Mouse (Mus musculus) CH12.LX (cell line): Measurements from ENCODE around the gene Best1.

Experiments
- CTCF ChIP-seq, 2 experiments: IDR thresholded peaks in 1 of 2; conservative IDR thresholded peaks in 1 of 2; 2 replicates each; pipeline ENCODE4 v1.5.1; 2011 to 2012; ENCODE audit warnings: low read depth in 2 of 2, low read length in 2 of 2, improper control_type of control experiment in 1 of 2, inconsistent platforms in 1 of 2, mild to moderate bottlenecking in 1 of 2, moderate library complexity in 1 of 2
- E2F4 ChIP-seq: IDR thresholded peaks from 2 replicates; pipeline ENCODE4 v1.6.1; 2011; ENCODE audit warnings: low read depth, low read length, improper control_type of control experiment; ENCODE audit not compliant: insufficient replicate concordance
- ELF1 ChIP-seq: IDR thresholded peaks from 2 replicates; pipeline ENCODE4 v1.6.1; 2014; ENCODE audit warnings: low read depth, mild to moderate bottlenecking, inconsistent platforms, low read length, improper control_type of control experiment
- EP300 ChIP-seq: IDR thresholded peaks from 2 replicates; pipeline ENCODE4 v1.6.1; 2011; ENCODE audit warnings: low read length, improper control_type of control experiment
- GABPA ChIP-seq: IDR thresholded peaks from 2 replicates; pipeline ENCODE4 v1.6.1; 2012; ENCODE audit warnings: low read depth, low read length, improper control_type of control experiment, inconsistent platforms; ENCODE audit not compliant: insufficient replicate concordance
- MAX ChIP-seq: IDR thresholded peaks from 2 replicates; pipeline ENCODE4 v1.6.1; 2011; ENCODE audit warnings: low read length, improper control_type of control experiment
- MYC ChIP-seq: IDR thresholded peaks from 2 replicates; pipeline ENCODE4 v1.6.1; 2011; ENCODE audit warnings: low read depth, mild to moderate bottlenecking, improper control_type of control experiment, low read length
- NRF1 ChIP-seq: IDR thresholded peaks from 2 replicates; pipeline ENCODE4 v1.6.1; 2014; ENCODE audit warnings: low read depth, mild to moderate bottlenecking, inconsistent platforms, low read length, improper control_type of control experiment, moderate library complexity
- PAX5 ChIP-seq: IDR thresholded peaks from 2 replicates; pipeline ENCODE4 v1.6.1; 2012; ENCODE audit warnings: low read length, inconsistent platforms, mixed read lengths
- POLR2A ChIP-seq: IDR thresholded peaks from 2 replicates; pipeline ENCODE4 v1.6.1; 2011; ENCODE audit warnings: low read depth, mild to moderate bottlenecking, improper control_type of control experiment, low read length
- RCOR1 ChIP-seq: conservative IDR thresholded peaks from 2 replicates; pipeline ENCODE4 v1.6.1; 2012; ENCODE audit warnings: low read depth, mild to moderate bottlenecking, inconsistent platforms, low read length, improper control_type of control experiment
- TCF12 ChIP-seq: IDR thresholded peaks from 2 replicates; pipeline ENCODE4 v1.6.1; 2014; ENCODE audit warnings: low read depth, mild to moderate bottlenecking, inconsistent platforms, low read length, improper control_type of control experiment
- UBTF ChIP-seq: IDR thresholded peaks from 2 replicates; pipeline ENCODE4 v1.6.1; 2012; ENCODE audit warnings: low read depth, mild to moderate bottlenecking, inconsistent platforms, low read length, improper control_type of control experiment, moderate library complexity
- ZNF384 ChIP-seq: IDR thresholded peaks from 2 replicates; pipeline ENCODE4 v1.6.1; 2012; ENCODE audit warnings: low read depth, low read length, improper control_type of control experiment, inconsistent platforms

DNA sequence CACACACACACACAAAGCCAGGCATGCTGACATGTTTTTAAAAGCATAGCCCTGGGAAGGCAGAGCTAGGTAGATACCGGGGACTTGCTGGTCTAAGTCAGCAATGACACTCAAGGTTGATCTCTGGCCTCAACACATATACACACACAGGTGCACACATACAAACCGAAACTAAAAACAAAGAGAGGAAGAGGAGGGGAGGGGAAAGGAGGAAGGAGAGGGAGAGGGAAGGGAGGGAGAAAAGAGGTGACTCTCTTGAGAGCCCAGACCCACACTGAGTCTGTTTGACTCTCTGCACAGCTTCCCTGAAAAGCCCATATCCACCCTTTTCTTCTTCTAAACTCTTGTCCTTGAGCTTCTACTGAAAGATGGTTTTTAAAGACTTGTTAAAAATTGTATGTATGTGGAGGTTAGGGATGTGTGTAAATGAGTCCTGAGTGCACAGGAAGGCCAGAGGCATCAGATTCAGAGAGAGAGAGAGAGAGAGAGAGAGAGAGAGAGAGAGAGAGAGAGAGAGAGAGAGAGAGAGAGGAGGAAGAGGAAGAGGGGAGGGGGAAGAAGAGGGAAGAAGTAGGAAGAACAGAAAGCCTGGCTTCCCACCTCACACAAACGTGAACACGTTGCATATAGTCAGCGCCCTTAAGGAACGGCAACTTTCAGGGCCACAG, 63.1 kb downstream of the Best1 start:
- no peak for TF ChIP-seq EP300
- TF ChIP-seq POLR2A: peak; percentile 42
- TF ChIP-seq UBTF: no peak
- TF ChIP-seq MYC: no peak
- TF ChIP-seq CTCF (conservative IDR thresholded peaks at IDR 0.05 in 1 of 2, IDR thresholded peaks at IDR 0.05 in 1 of 2; ENCODE audit: low read depth in 2 of 2, low read length in 2 of 2): no peak
- peak; percentile 25; the same call in 1 of the 2 replicates for TF ChIP-seq TCF12
- no peak for TF ChIP-seq GABPA
- TF ChIP-seq RCOR1: no peak
- 0 out of 2 replicates have a peak, but pooled peaks have one; percentile 1 for TF ChIP-seq NRF1
- TF ChIP-seq E2F4: no peak
- no peak for TF ChIP-seq MAX
- TF ChIP-seq ZNF384: no peak
- no peak for TF ChIP-seq PAX5
- 0 out of 2 replicates have a peak, but pooled peaks have one; percentile 2 for TF ChIP-seq ELF1
